Mouse (Mus musculus): Measurements from ENCODE around the gene Sh3bgrl2. TPM values are rescaled to one million over a fixed set of nuclear protein-coding genes. Genes with fewer than 3 reads are reported as not detected.
"Not testable (repeated sequence)": the region's sequence is repeated elsewhere in the genome, so short reads cannot be mapped to it uniquely, and the experiment has no call there.

Sh3bgrl2 gene
- polyA plus RNA-seq (2012; fragmentation: generic; extraction: Trizol), result 4.0 TPM

GRCm38 (mm10) chr9:83547830-83548689, at the start of gene Sh3bgrl2:
TSS of gene Sh3bgrl2 (plus strand) at chr9:83548327.
- Histone ChIP-seq H3K36me3 (ENCODE audit: control insufficient read depth, insufficient read depth) (no peaks in the 10 kb centered on the region), H3K79me2 (ENCODE audit: control insufficient read depth, insufficient read depth) (no peaks in the 10 kb centered on the region), H3K4me2 (ENCODE audit: low read depth) (peak within 1 kb of the TSS; percentile 74), H3ac (ENCODE audit: control insufficient read depth, insufficient read length) (peak within 1 kb of the TSS; percentile 24), H3K27me3 (ENCODE audit: control insufficient read depth, insufficient read depth, insufficient read length) (no peaks in the 10 kb centered on the region), H3K4me3 (peak within 1 kb of the TSS; percentile 38)
- TF ChIP-seq TCF12 (IDR thresholded peaks at IDR 0.05; ENCODE audit: insufficient read depth, poor library complexity, severe bottlenecking) (no peak), POLR2AphosphoS2 (IDR thresholded peaks at IDR 0.05; ENCODE audit: insufficient read length, low read depth) (peak; percentile 63), CEBPB (IDR thresholded peaks at IDR 0.05; ENCODE audit: insufficient read depth, poor library complexity, severe bottlenecking) (no peak), MAX (IDR thresholded peaks at IDR 0.05; ENCODE audit: low read depth) (no peak), POLR2A (IDR thresholded peaks at IDR 0.05; ENCODE audit: insufficient read length, low read depth) (peak; percentile 87), SRF (IDR thresholded peaks at IDR 0.05; ENCODE audit: control insufficient read depth, insufficient read length, low read depth) (no peak), USF1 (IDR thresholded peaks at IDR 0.05; ENCODE audit: low read depth) (no peak), E2F4 (IDR thresholded peaks at IDR 0.05; ENCODE audit: insufficient read depth) (no peak), MYOG (IDR thresholded peaks at IDR 0.05; ENCODE audit: control insufficient read depth in 1 of 3, insufficient read depth in 1 of 3, insufficient read length in 2 of 3, low read depth in 2 of 3) (peak in 2 of 3 experiments; percentile 3 to 14), MYOD1 (IDR thresholded peaks at IDR 0.05; ENCODE audit: control insufficient read depth in 1 of 3, insufficient read length in 2 of 3, low read depth in 2 of 3) (peak in 1 of 3 experiments; percentile 10), TCF3 (IDR thresholded peaks at IDR 0.05; ENCODE audit: insufficient read length, low read depth) (no peak), REST (IDR thresholded peaks at IDR 0.05; ENCODE audit: insufficient read depth, insufficient read length) (no peak)

GRCm38 (mm10) chr9:83519081-83519480, 29.0 kb upstream of the Sh3bgrl2 start:
- H3K36me3 ChIP-seq (ENCODE audit: control insufficient read depth, insufficient read depth); H3K4me2 ChIP-seq (ENCODE audit: low read depth); H3K27me3 ChIP-seq (ENCODE audit: control insufficient read depth, insufficient read depth, insufficient read length); H3ac ChIP-seq (ENCODE audit: control insufficient read depth, insufficient read length); H3K79me2 ChIP-seq (ENCODE audit: control insufficient read depth, insufficient read depth); H3K4me3 ChIP-seq: not testable (repeated sequence)

GRCm38 (mm10) chr9:83519510-83520155, 28.5 kb upstream of the Sh3bgrl2 start:
- H3K4me2 ChIP-seq (ENCODE audit: low read depth), result no peak overlapping the region

GRCm38 (mm10) chr9:83527341-83528060, 20.6 kb upstream of the Sh3bgrl2 start:
- no peak overlapping the region for H3K4me3 ChIP-seq
- H3K4me2 ChIP-seq (ENCODE audit: low read depth), result no peak overlapping the region
- no peak overlapping the region for H3ac ChIP-seq (ENCODE audit: control insufficient read depth, insufficient read length)
- H3K36me3 ChIP-seq (ENCODE audit: control insufficient read depth, insufficient read depth), result no peaks in the 10 kb centered on the region
- H3K79me2 ChIP-seq (ENCODE audit: control insufficient read depth, insufficient read depth), result no peaks in the 10 kb centered on the region
- no peaks in the 10 kb centered on the region for H3K27me3 ChIP-seq (ENCODE audit: control insufficient read depth, insufficient read depth, insufficient read length)
- TF ChIP-seq CEBPB (IDR thresholded peaks at IDR 0.05; ENCODE audit: insufficient read depth, poor library complexity, severe bottlenecking), result no peak
- TF ChIP-seq MYOG (IDR thresholded peaks at IDR 0.05; ENCODE audit: control insufficient read depth in 1 of 3, insufficient read depth in 1 of 3, insufficient read length in 2 of 3, low read depth in 2 of 3), result no peak
- TF ChIP-seq TCF12 (IDR thresholded peaks at IDR 0.05; ENCODE audit: insufficient read depth, poor library complexity, severe bottlenecking), result no peak
- no peak for TF ChIP-seq POLR2AphosphoS2 (IDR thresholded peaks at IDR 0.05; ENCODE audit: insufficient read length, low read depth)
- TF ChIP-seq MAX (IDR thresholded peaks at IDR 0.05; ENCODE audit: low read depth), result no peak
- no peak for TF ChIP-seq MYOD1 (IDR thresholded peaks at IDR 0.05; ENCODE audit: control insufficient read depth in 1 of 3, insufficient read length in 2 of 3, low read depth in 2 of 3)
- TF ChIP-seq REST (IDR thresholded peaks at IDR 0.05; ENCODE audit: insufficient read depth, insufficient read length), result no peak
- no peak for TF ChIP-seq E2F4 (IDR thresholded peaks at IDR 0.05; ENCODE audit: insufficient read depth)
- TF ChIP-seq USF1 (IDR thresholded peaks at IDR 0.05; ENCODE audit: low read depth), result no peak
- no peak for TF ChIP-seq POLR2A (IDR thresholded peaks at IDR 0.05; ENCODE audit: insufficient read length, low read depth)
- no peak for TF ChIP-seq SRF (IDR thresholded peaks at IDR 0.05; ENCODE audit: control insufficient read depth, insufficient read length, low read depth)
- no peak for TF ChIP-seq TCF3 (IDR thresholded peaks at IDR 0.05; ENCODE audit: insufficient read length, low read depth)

More at GRCm38 (mm10) chr9:83519510-83520155, 28.5 kb upstream of the Sh3bgrl2 start:
- H3K4me3 ChIP-seq, result no peak overlapping the region
- no peaks in the 10 kb centered on the region for H3K27me3 ChIP-seq (ENCODE audit: control insufficient read depth, insufficient read depth, insufficient read length)
- no peak overlapping the region for H3ac ChIP-seq (ENCODE audit: control insufficient read depth, insufficient read length)
- H3K36me3 ChIP-seq (ENCODE audit: control insufficient read depth, insufficient read depth), result no peaks in the 10 kb centered on the region
- no peaks in the 10 kb centered on the region for H3K79me2 ChIP-seq (ENCODE audit: control insufficient read depth, insufficient read depth)
- no peak for TF ChIP-seq TCF12 (IDR thresholded peaks at IDR 0.05; ENCODE audit: insufficient read depth, poor library complexity, severe bottlenecking)
- TF ChIP-seq MYOD1 (IDR thresholded peaks at IDR 0.05; ENCODE audit: control insufficient read depth in 1 of 3, insufficient read length in 2 of 3, low read depth in 2 of 3), result no peak
- TF ChIP-seq REST (IDR thresholded peaks at IDR 0.05; ENCODE audit: insufficient read depth, insufficient read length), result no peak
- TF ChIP-seq TCF3 (IDR thresholded peaks at IDR 0.05; ENCODE audit: insufficient read length, low read depth), result no peak
- no peak for TF ChIP-seq E2F4 (IDR thresholded peaks at IDR 0.05; ENCODE audit: insufficient read depth)
- TF ChIP-seq MYOG (IDR thresholded peaks at IDR 0.05; ENCODE audit: control insufficient read depth in 1 of 3, insufficient read depth in 1 of 3, insufficient read length in 2 of 3, low read depth in 2 of 3), result no peak
- no peak for TF ChIP-seq CEBPB (IDR thresholded peaks at IDR 0.05; ENCODE audit: insufficient read depth, poor library complexity, severe bottlenecking)
- TF ChIP-seq MAX (IDR thresholded peaks at IDR 0.05; ENCODE audit: low read depth), result no peak
- TF ChIP-seq USF1 (IDR thresholded peaks at IDR 0.05; ENCODE audit: low read depth), result no peak
- TF ChIP-seq SRF (IDR thresholded peaks at IDR 0.05; ENCODE audit: control insufficient read depth, insufficient read length, low read depth), result no peak
- no peak for TF ChIP-seq POLR2A (IDR thresholded peaks at IDR 0.05; ENCODE audit: insufficient read length, low read depth)
- no peak for TF ChIP-seq POLR2AphosphoS2 (IDR thresholded peaks at IDR 0.05; ENCODE audit: insufficient read length, low read depth)

Measured in myocyte (in vitro differentiated cells).